Mouse (Mus musculus) intestine, postnatal 0 days (tissue): Measurements from ENCODE around the gene Bcl2l12. TPM values are rescaled to one million over a fixed set of nuclear protein-coding genes. Genes with fewer than 3 reads are reported as not detected.

Experiments used
- ATAC-seq: fragments of 200-750 bp; cut with Nextera tagmentation; 2 replicates; pipeline ENCODE4 v1.8.0; 2017; ENCODE audit warnings: mild to moderate bottlenecking, moderate TSS enrichment, moderate library complexity
- H3K27ac ChIP-seq: fragments of 300-500 bp; sonication (generic); 2 replicates; pipeline ENCODE4 v1.5.1; 2014; ENCODE audit warnings: mild to moderate bottlenecking, low read depth, low read length, moderate library complexity
- H3K27me3 ChIP-seq: fragments of 300-500 bp; sonication (generic); replicated peaks from 2 replicates; pipeline ENCODE4 v1.6.1; 2014; ENCODE audit warnings: low read length, mixed read lengths; ENCODE audit not compliant: control insufficient read depth, insufficient read depth
- H3K36me3 ChIP-seq: fragments of 300-500 bp; sonication (generic); 2 replicates; pipeline ENCODE4 v1.6.1; 2014; ENCODE audit warnings: mild to moderate bottlenecking, moderate library complexity; ENCODE audit not compliant: control insufficient read depth, insufficient read depth
- H3K4me1 ChIP-seq: fragments of 300-500 bp; sonication (generic); replicated peaks from 2 replicates; pipeline ENCODE4 v1.6.1; 2014; ENCODE audit warnings: antibody characterized with exemption, low read length, mixed read lengths; ENCODE audit not compliant: control insufficient read depth, insufficient read depth
- H3K4me2 ChIP-seq: fragments of 300-500 bp; sonication (generic); replicated peaks from 2 replicates; pipeline ENCODE4 v1.6.1; 2014; ENCODE audit warnings: low read depth, mild to moderate bottlenecking, moderate library complexity
- H3K4me3 ChIP-seq: fragments of 300-500 bp; sonication (generic); 2 replicates; pipeline ENCODE4 v1.5.1; 2014; ENCODE audit warnings: low read depth, low read length
- H3K9ac ChIP-seq: fragments of 300-500 bp; sonication (generic); 2 replicates; pipeline ENCODE4 v1.6.1; 2014; ENCODE audit warnings: mild to moderate bottlenecking, low read depth, low read length
- H3K9me3 ChIP-seq: fragments of 300-500 bp; sonication (generic); 2 replicates; pipeline ENCODE4 v1.6.1; 2016; ENCODE audit warnings: mixed run types; ENCODE audit not compliant: control insufficient read depth
- CTCF ChIP-seq: sonication (generic); IDR thresholded peaks from 2 replicates; pipeline ENCODE4 v1.5.1; 2016; ENCODE audit warnings: low read depth, mild to moderate bottlenecking, control low read depth, antibody characterized with exemption, moderate library complexity
- WGBS: fragments of 180-500 bp; shearing (Covaris S2); extraction: QIAGEN DNeasy Blood & Tissue Kit; methylation state at CpG from one replicate; pipeline ENCODE4 v1.1.7; 2014; 5-methylcytosine and 5-hydroxymethylcytosine counted together
- polyA plus RNA-seq: library from polyadenylated mRNA; unstranded; fragments of >200 nt; fragmentation: Nextera tagmentation; extraction: Ambion mirVana; gene quantifications from 2 replicates; pipeline ENCODE4 v1.2.1, GENCODE M21; 2015

Gene Bcl2l12
- polyA plus RNA-seq, 1 experiment from 2014 or later = 18.3 TPM

DNA sequence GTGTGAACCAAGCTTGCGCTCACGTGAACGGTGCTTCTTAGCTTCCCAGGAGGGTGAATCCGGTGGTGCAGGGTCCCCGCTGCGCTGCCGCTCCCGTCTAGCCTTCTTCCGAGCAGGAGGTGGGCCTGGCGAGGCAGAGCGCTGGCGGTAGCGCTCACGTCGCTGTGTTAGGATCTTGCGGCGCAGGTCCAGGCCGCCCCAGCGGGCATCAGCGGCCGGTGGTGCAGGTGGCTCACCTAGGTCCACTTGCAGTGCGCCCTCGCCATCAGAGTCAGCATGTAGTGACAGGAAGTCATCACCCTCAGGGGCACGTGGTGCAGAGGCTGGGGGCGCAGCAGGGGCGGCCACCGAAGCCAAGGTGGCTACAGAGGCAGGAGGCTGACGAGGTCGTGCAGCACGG, 9.3 kb upstream of the Bcl2l12 start:
- Histone ChIP-seq H3K9ac (no peak overlapping the region), H3K4me2 (no peak overlapping the region), H3K27me3 (no peaks in the 10 kb centered on the region), H3K9me3 (no peaks in the 10 kb centered on the region), H3K27ac (0 out of 2 replicates have a peak overlapping the region, but pooled peaks have one; percentile 7), H3K36me3 (peaks cover 93% of the 10 kb centered on the region), H3K4me1 (no peaks in the 10 kb centered on the region), H3K4me3 (no peak overlapping the region)
- ATAC-seq = no peak
- no peak for TF ChIP-seq CTCF
- WGBS = 95% methylated on average over 30 of the region's 30 CpGs

- ATAC-seq = no peak
- H3K36me3 ChIP-seq = peaks cover 93% of the 10 kb centered on the region
- H3K4me1 ChIP-seq = no peaks in the 10 kb centered on the region
- H3K4me3 ChIP-seq = no peak overlapping the region
- peak overlapping the region; percentile 7; the same call in 1 of the 2 replicates for H3K27ac ChIP-seq
- H3K27me3 ChIP-seq = no peaks in the 10 kb centered on the region
- TF ChIP-seq CTCF = no peak
- no peak overlapping the region for H3K9ac ChIP-seq
- no peaks in the 10 kb centered on the region for H3K9me3 ChIP-seq
- no peak overlapping the region for H3K4me2 ChIP-seq
- 95% methylated on average over 29 of the region's 29 CpGs for WGBS
Observed at GRCm38 (mm10) chr7:45007141-45007540, 8.6 kb upstream of the Bcl2l12 start.

DNA sequence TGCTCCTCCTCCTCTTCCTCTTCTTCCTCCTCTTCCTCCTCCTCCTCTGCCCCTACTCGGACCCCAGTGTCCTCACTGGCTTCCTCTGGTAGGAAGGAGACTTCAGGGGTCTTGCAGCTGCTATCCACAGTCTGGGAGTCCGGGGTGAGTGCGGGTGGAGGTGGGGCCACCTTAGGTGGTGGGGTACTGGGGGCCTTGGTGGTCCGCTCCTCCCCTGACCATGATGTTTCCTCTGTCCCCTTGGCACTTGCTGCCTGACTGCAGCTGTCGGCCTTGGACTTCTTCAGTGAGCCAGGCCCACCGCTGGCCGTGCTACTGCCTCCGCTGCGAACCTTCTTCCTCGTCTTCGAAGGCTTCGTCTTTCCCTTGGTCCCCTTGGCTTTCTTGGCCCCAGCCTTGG, 8.0 kb upstream of the Bcl2l12 start:
- no peak for TF ChIP-seq CTCF
- no peak overlapping the region for H3K4me3 ChIP-seq
- no peak overlapping the region for H3K9ac ChIP-seq
- no peak for ATAC-seq
- H3K4me1 ChIP-seq = no peaks in the 10 kb centered on the region
- no peaks in the 10 kb centered on the region for H3K27me3 ChIP-seq
- WGBS = 94% methylated on average over 12 of the region's 12 CpGs
- peaks cover 93% of the 10 kb centered on the region for H3K36me3 ChIP-seq
- no peaks in the 10 kb centered on the region for H3K9me3 ChIP-seq
- no peak overlapping the region for H3K27ac ChIP-seq
- no peak overlapping the region for H3K4me2 ChIP-seq

- no peak for TF ChIP-seq CTCF
Observed at GRCm38 (mm10) chr7:45005321-45005992, 6.9 kb upstream of the Bcl2l12 start.

DNA sequence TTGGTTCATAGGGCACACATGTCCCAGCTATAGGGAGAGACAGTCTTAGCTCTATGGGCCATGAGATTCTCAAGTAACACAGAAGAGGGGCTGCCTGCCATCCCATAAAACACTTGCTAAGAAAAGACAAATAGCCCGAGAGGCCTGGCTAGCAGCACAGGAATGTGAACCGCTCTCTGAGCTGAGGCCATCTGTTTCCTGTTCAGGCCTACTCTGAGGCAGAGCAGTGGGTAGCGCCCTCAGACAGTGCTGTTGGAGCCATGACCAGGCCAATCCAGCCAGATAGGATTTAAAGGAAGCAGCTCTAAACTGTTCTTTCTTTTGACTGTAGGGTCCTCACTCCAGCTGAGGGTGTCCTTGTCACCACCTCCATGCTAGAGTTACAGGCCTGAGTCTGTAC, 6.0 kb upstream of the Bcl2l12 start:
- H3K9me3 ChIP-seq = no peaks in the 10 kb centered on the region
- peaks cover 97% of the 10 kb centered on the region for H3K36me3 ChIP-seq
- no peak overlapping the region for H3K4me3 ChIP-seq
- H3K9ac ChIP-seq = no peak overlapping the region
- no peak overlapping the region for H3K27ac ChIP-seq
- H3K4me1 ChIP-seq = no peaks in the 10 kb centered on the region
- ATAC-seq = no peak
- TF ChIP-seq CTCF = no peak
- WGBS = 53% methylated on average over 3 of the region's 3 CpGs
- H3K4me2 ChIP-seq = no peak overlapping the region
- H3K27me3 ChIP-seq = no peaks in the 10 kb centered on the region

More at GRCm38 (mm10) chr7:45005321-45005992, 6.9 kb upstream of the Bcl2l12 start:
- Histone ChIP-seq H3K4me3 (no peak overlapping the region), H3K27me3 (no peaks in the 10 kb centered on the region), H3K4me1 (no peaks in the 10 kb centered on the region), H3K27ac (no peak overlapping the region), H3K4me2 (no peak overlapping the region), H3K9me3 (no peaks in the 10 kb centered on the region), H3K9ac (no peak overlapping the region), H3K36me3 (peaks cover 99% of the 10 kb centered on the region)
- no peak for ATAC-seq
- WGBS = 86% methylated on average over 6 of the region's 6 CpGs

GRCm38 (mm10) chr7:45002440-45002839, 3.9 kb upstream of the Bcl2l12 start:
- no peak overlapping the region for H3K9ac ChIP-seq
- H3K27me3 ChIP-seq = no peaks in the 10 kb centered on the region
- no peak overlapping the region for H3K4me3 ChIP-seq
- no peak for ATAC-seq
- TF ChIP-seq CTCF = no peak
- peaks cover 76% of the 10 kb centered on the region for H3K36me3 ChIP-seq
- H3K9me3 ChIP-seq = no peaks in the 10 kb centered on the region
- no peak overlapping the region for H3K27ac ChIP-seq
- 75% methylated on average over 7 of the region's 7 CpGs for WGBS
- no peaks in the 10 kb centered on the region for H3K4me1 ChIP-seq
- H3K4me2 ChIP-seq = no peak overlapping the region
